Mouse (Mus musculus): ENCODE measurements around the gene Spock1. TPM values are rescaled to one million over a fixed set of nuclear protein-coding genes. Genes with fewer than 3 reads are reported as not detected.

Gene Spock1
- 11.9 and 14.7 TPM in 2 replicates for polyA plus RNA-seq (2012; rRNA removed)

DNA sequence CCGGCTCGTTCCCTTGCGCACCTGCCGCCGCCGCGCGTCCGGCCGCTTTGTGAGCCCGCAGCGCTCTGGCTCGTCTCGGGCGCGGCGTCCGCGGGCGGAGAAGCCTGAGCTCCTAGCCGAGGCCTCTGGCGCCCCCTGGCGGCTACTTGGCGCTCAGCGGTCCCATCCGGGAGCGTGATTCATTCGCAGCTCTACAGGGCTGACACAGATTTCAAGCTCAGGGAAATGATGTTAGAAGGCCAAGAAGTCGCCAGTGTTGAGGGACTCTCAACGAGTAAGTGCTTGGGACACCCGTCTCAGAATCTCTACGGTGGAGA lies at the start of gene Spock1:
Gene Spock1, minus strand, starts transcription at position 67 of the 317 bp plus-strand sequence.

Other genes with a start within 250 kb of the Spock1 start
- 2.8 and 3.3 TPM in 2 replicates for gene Klhl3, start 205.3 kb upstream of the Spock1 start, polyA plus RNA-seq (2012; rRNA removed)
- gene Hnrnpa0, start 220.2 kb upstream of the Spock1 start, polyA plus RNA-seq (2012; rRNA removed), result 354 and 663 TPM in 2 replicates
- 26.0 and 52.7 TPM in 2 replicates for gene Idnk, start 249.3 kb upstream of the Spock1 start, polyA plus RNA-seq (2012; rRNA removed)